Mouse (Mus musculus) forebrain, embryonic 16.5 days (tissue): ENCODE measurements at regions not wholly inside any gene's neighbourhood (a gene's known extent, or its start where the extent isn't known, plus 50 kb on each side); places are given as distances from the start of the nearest gene placed in this dataset.

ENCODE experiments used
- ATAC-seq: fragments of 200-750 bp; cut with Nextera tagmentation; 2 replicates; pipeline ENCODE4 v1.8.0; 2017; ENCODE audit warnings: mild to moderate bottlenecking, moderate library complexity
- H3K27ac ChIP-seq: fragments of 300-500 bp; sonication (generic); 2 replicates; pipeline ENCODE4 v1.5.1; 2014; ENCODE audit warnings: low read length, control low read depth
- H3K27me3 ChIP-seq: fragments of 300-500 bp; sonication (generic); replicated peaks from 2 replicates; pipeline ENCODE4 v1.6.1; 2014; ENCODE audit warnings: low read length; ENCODE audit not compliant: control insufficient read depth, insufficient read depth
- H3K36me3 ChIP-seq: fragments of 300-500 bp; sonication (generic); 2 replicates; pipeline ENCODE4 v1.6.1; 2014; ENCODE audit not compliant: control insufficient read depth, insufficient read depth
- H3K4me1 ChIP-seq: fragments of 300-500 bp; sonication (generic); replicated peaks from 2 replicates; pipeline ENCODE4 v1.6.1; 2014; ENCODE audit warnings: low read length; ENCODE audit not compliant: control insufficient read depth, insufficient read depth
- H3K4me2 ChIP-seq: fragments of 300-500 bp; sonication (generic); 2 replicates; pipeline ENCODE4 v1.6.1; 2014; ENCODE audit warnings: mild to moderate bottlenecking, low read length, control low read depth
- H3K4me3 ChIP-seq: fragments of 300-500 bp; sonication (generic); replicated peaks from 2 replicates; pipeline ENCODE4 v1.5.1; 2014; ENCODE audit warnings: mild to moderate bottlenecking, low read length, control low read depth
- H3K9ac ChIP-seq: fragments of 300-500 bp; sonication (generic); replicated peaks from 2 replicates; pipeline ENCODE4 v1.6.1; 2014; ENCODE audit warnings: low read depth, low read length, control low read depth
- H3K9me3 ChIP-seq: fragments of 300-500 bp; sonication (generic); 2 replicates; pipeline ENCODE4 v1.6.1; 2016; ENCODE audit warnings: low read length; ENCODE audit not compliant: control insufficient read depth
- WGBS: fragments of 180-500 bp; shearing (Covaris S2); extraction: QIAGEN DNeasy Blood & Tissue Kit; methylation state at CpG from one replicate; pipeline ENCODE4 v1.1.7; 2014; 5-methylcytosine and 5-hydroxymethylcytosine counted together

- Histone ChIP-seq H3K4me2 (peak overlapping the region; percentile 11; the same call in 1 of the 2 replicates), H3K4me1 (peaks cover 4% of the 10 kb centered on the region; the same call in 1 of the 2 replicates), H3K27ac (no peak overlapping the region), H3K9me3 (no peaks in the 10 kb centered on the region), H3K27me3 (no peaks in the 10 kb centered on the region), H3K36me3 (no peaks in the 10 kb centered on the region), H3K9ac (no peak overlapping the region), H3K4me3 (no peak overlapping the region)
- 7% methylated on average over 9 of the region's 9 CpGs for WGBS
- peak; percentile 65; the same call in 1 of the 2 replicates for ATAC-seq
These were observed 131.5 kb upstream of the Nr5a2 start for GRCm38 (mm10) chr1:137091762-137092161.

- WGBS: 85% methylated on average over 10 of the region's 10 CpGs
- H3K9me3 ChIP-seq: no peaks in the 10 kb centered on the region
- no peaks in the 10 kb centered on the region for H3K27me3 ChIP-seq
- no peak overlapping the region for H3K4me3 ChIP-seq
- H3K27ac ChIP-seq: no peak overlapping the region
- no peak overlapping the region for H3K9ac ChIP-seq
- no peak for ATAC-seq
- H3K4me1 ChIP-seq: peaks cover 4% of the 10 kb centered on the region; the same call in 1 of the 2 replicates
- H3K4me2 ChIP-seq: no peak overlapping the region
- H3K36me3 ChIP-seq: no peaks in the 10 kb centered on the region
These were observed 127.9 kb upstream of the Nr5a2 start for GRCm38 (mm10) chr1:137088148-137088547.

- no peak overlapping the region for H3K9ac ChIP-seq
- H3K27me3 ChIP-seq: no peaks in the 10 kb centered on the region
- no peak overlapping the region for H3K4me2 ChIP-seq
- no peak overlapping the region for H3K27ac ChIP-seq
- peaks cover 2% of the 10 kb centered on the region; the same call in 1 of the 2 replicates for H3K4me1 ChIP-seq
- H3K9me3 ChIP-seq: no peaks in the 10 kb centered on the region
- no peak overlapping the region for H3K4me3 ChIP-seq
- no peak for ATAC-seq
- no peaks in the 10 kb centered on the region for H3K36me3 ChIP-seq
- 96% methylated on average over 3 of the region's 3 CpGs for WGBS
These were observed 126.5 kb upstream of the Nr5a2 start for GRCm38 (mm10) chr1:137086766-137087165.

GRCm38 (mm10) chr1:137083500-137083899 lies 123.3 kb upstream of the Nr5a2 start:
- H3K27ac ChIP-seq: no peak overlapping the region
- 84% methylated on average over 1 of the region's 1 CpGs for WGBS
- H3K4me3 ChIP-seq: no peak overlapping the region
- H3K27me3 ChIP-seq: no peaks in the 10 kb centered on the region
- no peak for ATAC-seq
- H3K4me1 ChIP-seq: no peaks in the 10 kb centered on the region
- no peaks in the 10 kb centered on the region for H3K9me3 ChIP-seq
- no peaks in the 10 kb centered on the region for H3K36me3 ChIP-seq
- H3K4me2 ChIP-seq: no peak overlapping the region
- H3K9ac ChIP-seq: no peak overlapping the region

- WGBS: 89% methylated on average over 11 of the region's 11 CpGs
- Histone ChIP-seq H3K36me3 (no peaks in the 10 kb centered on the region), H3K27me3 (no peaks in the 10 kb centered on the region), H3K4me1 (no peaks in the 10 kb centered on the region), H3K4me2 (no peak overlapping the region), H3K9me3 (no peaks in the 10 kb centered on the region), H3K4me3 (no peak overlapping the region), H3K9ac (no peak overlapping the region), H3K27ac (no peak overlapping the region)
- no peak for ATAC-seq
These were observed 119.3 kb upstream of the Nr5a2 start for GRCm38 (mm10) chr1:137079401-137080003.

- 54% methylated on average over 9 of the region's 9 CpGs for WGBS
- H3K27me3 ChIP-seq: no peaks in the 10 kb centered on the region
- no peaks in the 10 kb centered on the region; the same call in 1 of the 2 replicates for H3K4me1 ChIP-seq
- H3K4me3 ChIP-seq: 0 out of 2 replicates have a peak overlapping the region, but pooled peaks have one; percentile 5
- H3K36me3 ChIP-seq: no peaks in the 10 kb centered on the region
- no peak overlapping the region for H3K9ac ChIP-seq
- H3K9me3 ChIP-seq: no peaks in the 10 kb centered on the region
- peak overlapping the region; percentile 32 for H3K4me2 ChIP-seq
- peak overlapping the region; percentile 77; the same call in 1 of the 2 replicates for H3K27ac ChIP-seq
- peak; percentile 96 for ATAC-seq
These were observed 114.5 kb upstream of the Nr5a2 start for GRCm38 (mm10) chr1:137074787-137075186.

GRCm38 (mm10) chr1:137073857-137074572 lies 113.8 kb upstream of the Nr5a2 start:
- Histone ChIP-seq H3K27me3 (no peaks in the 10 kb centered on the region), H3K36me3 (no peaks in the 10 kb centered on the region), H3K9me3 (no peaks in the 10 kb centered on the region), H3K27ac (no peak overlapping the region; the same call in 1 of the 2 replicates), H3K9ac (no peak overlapping the region), H3K4me1 (no peaks in the 10 kb centered on the region; the same call in 1 of the 2 replicates), H3K4me3 (no peak overlapping the region), H3K4me2 (no peak overlapping the region)
- no peak for ATAC-seq
- WGBS: 76% methylated on average over 8 of the region's 8 CpGs

GRCm38 (mm10) chr1:137060914-137061313 lies 100.7 kb upstream of the Nr5a2 start:
- ATAC-seq: no peak
- H3K4me1 ChIP-seq: no peaks in the 10 kb centered on the region
- no peaks in the 10 kb centered on the region for H3K27me3 ChIP-seq
- no peak overlapping the region for H3K4me2 ChIP-seq
- no peaks in the 10 kb centered on the region for H3K9me3 ChIP-seq
- no peaks in the 10 kb centered on the region for H3K36me3 ChIP-seq
- H3K9ac ChIP-seq: no peak overlapping the region
- 95% methylated on average over 4 of the region's 4 CpGs for WGBS
- no peak overlapping the region for H3K27ac ChIP-seq
- H3K4me3 ChIP-seq: no peak overlapping the region

GRCm38 (mm10) chr1:137053134-137053533 lies 92.9 kb upstream of the Nr5a2 start:
- Histone ChIP-seq H3K9me3 (no peaks in the 10 kb centered on the region), H3K4me3 (no peak overlapping the region), H3K36me3 (no peaks in the 10 kb centered on the region), H3K9ac (no peak overlapping the region), H3K4me1 (no peaks in the 10 kb centered on the region), H3K27ac (no peak overlapping the region), H3K27me3 (no peaks in the 10 kb centered on the region), H3K4me2 (no peak overlapping the region)
- no peak for ATAC-seq
